10 mouse cellular contexts compared by ENCODE assay signal in genomic region chr2:66784765-66785164, GRCm38 (mm10). TPM values are rescaled to one million over a fixed set of nuclear protein-coding genes. Genes with fewer than 3 reads are reported as not detected.
DNase-seq lines count a peak whose midpoint lies in the region; ATAC-seq and TF ChIP-seq lines count a peak whose summit lies in the region.
"Had no signal": no experiment of that assay in that cellular context is flagged by ENCODE, and none has a peak within 500 bp of the region (broad histone marks: within the 10 kb centered on the region; RNA-seq: fewer than 3 reads in every experiment).

Gene Scn7a (minus strand): TSS chr2:66784914.

- 0 out of 2 replicates have a peak, but pooled peaks have one; percentile 42 for ATAC-seq in stomach, embryonic 14.5 days (ENCODE audit: insufficient number of reproducible peaks, insufficient read depth, low FRiP score, low read depth)
- ATAC-seq in stomach, postnatal 0 days (ENCODE audit: low FRiP score, low TSS enrichment): no peak
- ATAC-seq in kidney, postnatal 0 days (replicated peaks; ENCODE audit: low FRiP score, low read depth): peak; percentile 65
- ATAC-seq in frontal cortex, adult (ENCODE audit: low TSS enrichment): no peak

- H3K27me3 ChIP-seq in stomach, embryonic 14.5 days (ENCODE audit: control insufficient read depth, insufficient read depth, low read length): no peaks in the 10 kb centered on the region
- no peaks in the 10 kb centered on the region for H3K27me3 ChIP-seq in stomach, postnatal 0 days (ENCODE audit: control insufficient read depth, insufficient read depth, low read length)
- H3K27me3 ChIP-seq in kidney, postnatal 0 days (ENCODE audit: insufficient read depth, low read length): no peaks in the 10 kb centered on the region

- no peak for DNase-seq in stomach, postnatal 0 days (ENCODE audit: low spot score)
- DNase-seq in heart, adult 18-20 months: peak; percentile 62 to 71
- DNase-seq in kidney, postnatal 0 days (ENCODE audit: low spot score): peak; percentile 82
- peak; percentile 34 for DNase-seq in skeletal muscle tissue, adult 2 months (ENCODE audit: low read depth, low spot score)
- no peak for DNase-seq in T-cell, adult 2 months (ENCODE audit: low spot score)
- no peak for DNase-seq in thymus, postnatal 25 days

- no peaks in the 10 kb centered on the region for H3K4me1 ChIP-seq in stomach, embryonic 14.5 days (ENCODE audit: control insufficient read depth, insufficient read depth, low read length)
- no peaks in the 10 kb centered on the region for H3K4me1 ChIP-seq in stomach, postnatal 0 days (replicated peaks; ENCODE audit: control insufficient read depth, insufficient read depth)
- 0 out of 2 replicates have a peak, but pooled peaks cover 5% of the 10 kb centered on the region for H3K4me1 ChIP-seq in kidney, postnatal 0 days (replicated peaks; ENCODE audit: insufficient read depth, low read length)

- no peak within 1 kb of the TSS for H3K27ac ChIP-seq in stomach, embryonic 14.5 days (ENCODE audit: low read length)
- no peak within 1 kb of the TSS for H3K27ac ChIP-seq in stomach, postnatal 0 days (replicated peaks)
- no peak within 1 kb of the TSS for H3K27ac ChIP-seq in kidney, postnatal 0 days
- H3K27ac ChIP-seq: liver, embryonic 14.5 days had no signal

- H3K4me2 ChIP-seq in stomach, embryonic 14.5 days (replicated peaks; ENCODE audit: low read depth, low read length): no peak within 1 kb of the TSS
- no peak within 1 kb of the TSS for H3K4me2 ChIP-seq in stomach, postnatal 0 days (replicated peaks; ENCODE audit: low read depth)
- peak within 1 kb of the TSS; percentile 41 for H3K4me2 ChIP-seq in kidney, postnatal 0 days (ENCODE audit: low read length)

- no peak within 1 kb of the TSS for H3K9ac ChIP-seq in stomach, embryonic 14.5 days (replicated peaks; ENCODE audit: low read depth, low read length)
- H3K9ac ChIP-seq in stomach, postnatal 0 days (ENCODE audit: low read length): no peak within 1 kb of the TSS
- 0 out of 2 replicates have a peak within 1 kb of the TSS, but pooled peaks have one; percentile 19 for H3K9ac ChIP-seq in kidney, postnatal 0 days (ENCODE audit: low read depth, low read length)
- H3K9ac ChIP-seq: liver, embryonic 14.5 days had no signal

- WGBS in stomach, embryonic 14.5 days: 29% methylated on average over 6 of the region's 6 CpGs
- WGBS in stomach, postnatal 0 days: 22% methylated on average over 6 of the region's 6 CpGs
- 14% methylated on average over 6 of the region's 6 CpGs for WGBS in kidney, postnatal 0 days

- no peaks in the 10 kb centered on the region for H3K36me3 ChIP-seq in stomach, embryonic 14.5 days (ENCODE audit: control insufficient read depth, insufficient read depth, low read length)
- H3K36me3 ChIP-seq in stomach, postnatal 0 days (ENCODE audit: control insufficient read depth, insufficient read depth, low read length): no peaks in the 10 kb centered on the region
- H3K36me3 ChIP-seq in kidney, postnatal 0 days (ENCODE audit: insufficient read depth, low read length): no peaks in the 10 kb centered on the region

- no peak for TF ChIP-seq EP300 in stomach, postnatal 0 days (optimal IDR thresholded peaks at IDR 0.05)

- no peaks in the 10 kb centered on the region for H3K9me3 ChIP-seq in stomach, embryonic 14.5 days (ENCODE audit: control insufficient read depth, low read depth, low read length)
- no peaks in the 10 kb centered on the region for H3K9me3 ChIP-seq in stomach, postnatal 0 days (ENCODE audit: control insufficient read depth, low read length)
- no peaks in the 10 kb centered on the region for H3K9me3 ChIP-seq in kidney, postnatal 0 days (replicated peaks; ENCODE audit: low read length)

- TF ChIP-seq CTCF in stomach, postnatal 0 days (IDR thresholded peaks at IDR 0.05; ENCODE audit: low read depth): no peak
- TF ChIP-seq CTCF in kidney, postnatal 0 days (IDR thresholded peaks at IDR 0.05; ENCODE audit: low read depth): no peak

- H3K4me3 ChIP-seq in stomach, embryonic 14.5 days (ENCODE audit: low read depth, low read length): no peak within 1 kb of the TSS
- H3K4me3 ChIP-seq in stomach, postnatal 0 days (ENCODE audit: low read depth, low read length): no peak within 1 kb of the TSS
- 0 out of 2 replicates have a peak within 1 kb of the TSS, but pooled peaks have one; percentile 11 for H3K4me3 ChIP-seq in kidney, postnatal 0 days (replicated peaks; ENCODE audit: low read depth, low read length)

RNA-seq across cellular contexts. Expression of gene Scn7a, which starts in this region (rescaled TPM):
- polyA plus RNA-seq in stomach, embryonic 14.5 days (2014; fragmentation: Nextera tagmentation; extraction: Ambion mirVana): 0.56 and 0.67 TPM in 2 replicates
- 0.62 TPM in 2 replicates for polyA plus RNA-seq in stomach, postnatal 0 days (2015; fragmentation: Nextera tagmentation; extraction: Ambion mirVana)
- 1 to 10 TPM; 8.9 to 10.0 TPM for total RNA-seq in heart, adult 18-20 months (2021)
- 2.2 and 2.5 TPM in 2 replicates for polyA plus RNA-seq in kidney, postnatal 0 days (2015; fragmentation: Nextera tagmentation; extraction: Ambion mirVana)
- total RNA-seq: common myeloid progenitor, adult 5-6 weeks had no signal

Comparison
In these comparisons a context has a peak if more than half of its experiments do, and no peak if none do; other contexts are left out.
1. Peak in ATAC-seq in stomach, embryonic 14.5 days; RNA of the gene not detected or under 1 TPM.
2. DNase-seq: peak in heart, adult 18-20 months (2 of 2), kidney, postnatal 0 days (single experiment) and skeletal muscle tissue, adult 2 months (single experiment); none in stomach, postnatal 0 days (single experiment), T-cell, adult 2 months (single experiment) and thymus, postnatal 25 days (single experiment).